Mouse (Mus musculus): Measurements from ENCODE around the gene Nifk.

The Nifk gene

DNA sequence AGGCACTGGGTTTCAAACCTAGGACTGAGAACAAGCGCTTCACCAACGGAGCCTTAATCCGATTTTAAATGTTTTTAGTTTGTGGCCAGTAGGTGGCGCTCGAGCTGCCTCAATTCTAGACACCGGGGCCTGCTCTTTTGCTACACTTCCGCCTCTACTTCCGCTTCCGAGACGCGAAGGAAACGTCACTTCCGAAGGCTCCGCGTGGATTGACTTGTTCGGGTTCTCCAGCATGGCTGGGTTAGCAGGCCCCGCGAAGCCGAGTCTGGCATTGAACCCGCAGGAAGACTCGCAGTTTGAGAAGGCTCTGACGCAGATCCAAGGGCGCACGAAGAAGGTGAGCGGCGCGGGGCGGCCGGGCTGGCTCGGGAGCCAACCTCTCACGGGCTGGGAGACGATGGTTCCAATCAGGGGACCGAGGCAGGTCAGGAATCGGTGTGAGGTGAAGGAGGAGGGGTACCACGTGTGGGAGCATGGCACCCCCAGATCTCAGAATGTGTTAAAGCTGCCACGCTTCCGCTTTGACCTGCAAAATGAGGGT, at the start of gene Nifk:
Gene Nifk, plus strand, starts transcription at position 179 of the 541 bp plus-strand sequence.
- peak; percentile 95 for DNase-seq

- peak; percentile 12 for DNase-seq
Observed at GRCm38 (mm10) chr1:118275139-118275538, 46.5 kb upstream of the Nifk start.

GRCm38 (mm10) chr1:118292291-118292690, 29.3 kb upstream of the Nifk start:
- no peak for DNase-seq

DNA sequence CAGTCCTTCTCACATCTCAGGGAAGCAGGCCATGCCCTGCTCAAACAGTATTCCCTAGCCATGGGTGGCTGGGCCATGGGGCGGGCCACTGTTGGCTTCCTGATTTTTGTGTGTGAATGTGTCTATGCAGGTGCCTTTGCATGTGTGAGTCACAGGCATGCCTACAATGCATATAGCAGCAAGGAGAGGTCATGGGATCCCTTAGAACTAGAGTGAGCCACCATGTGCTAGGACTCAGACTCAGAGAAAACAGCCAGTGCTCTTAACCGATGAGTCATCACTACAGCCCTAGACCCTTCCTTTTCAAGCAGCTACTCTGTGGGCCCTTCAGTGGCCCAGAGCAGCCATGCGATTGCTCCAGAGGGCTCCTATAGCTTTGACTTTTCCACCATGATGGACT, 27.4 kb upstream of the Nifk start:
- DNase-seq, result no peak

GRCm38 (mm10) chr1:118294826-118295225, 26.8 kb upstream of the Nifk start:
- no peak for DNase-seq

GRCm38 (mm10) chr1:118296673-118297072, 25.0 kb upstream of the Nifk start:
- DNase-seq, result no peak

DNA sequence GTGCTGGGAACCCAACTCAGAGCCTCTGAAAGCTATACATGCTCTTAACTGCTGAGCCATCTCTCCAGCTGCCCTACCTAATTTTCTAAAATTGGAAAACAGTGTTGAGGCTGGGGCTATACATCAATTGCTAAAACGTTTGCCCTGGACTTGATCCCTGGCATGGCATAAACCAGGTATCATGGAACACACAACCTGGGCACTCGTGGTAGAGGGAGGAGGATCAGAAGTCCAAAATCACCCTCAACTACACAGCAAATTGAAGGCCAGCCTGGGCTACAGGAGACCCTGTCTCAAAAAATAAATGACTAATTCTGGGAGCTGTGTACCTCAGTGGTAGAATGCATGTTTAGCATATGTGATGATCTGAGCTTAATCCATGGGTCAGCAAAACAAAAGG, 23.9 kb upstream of the Nifk start:
- no peak for DNase-seq

- DNase-seq, result peak; percentile 91
Observed at GRCm38 (mm10) chr1:118310780-118311621, 10.6 kb upstream of the Nifk start.

DNA sequence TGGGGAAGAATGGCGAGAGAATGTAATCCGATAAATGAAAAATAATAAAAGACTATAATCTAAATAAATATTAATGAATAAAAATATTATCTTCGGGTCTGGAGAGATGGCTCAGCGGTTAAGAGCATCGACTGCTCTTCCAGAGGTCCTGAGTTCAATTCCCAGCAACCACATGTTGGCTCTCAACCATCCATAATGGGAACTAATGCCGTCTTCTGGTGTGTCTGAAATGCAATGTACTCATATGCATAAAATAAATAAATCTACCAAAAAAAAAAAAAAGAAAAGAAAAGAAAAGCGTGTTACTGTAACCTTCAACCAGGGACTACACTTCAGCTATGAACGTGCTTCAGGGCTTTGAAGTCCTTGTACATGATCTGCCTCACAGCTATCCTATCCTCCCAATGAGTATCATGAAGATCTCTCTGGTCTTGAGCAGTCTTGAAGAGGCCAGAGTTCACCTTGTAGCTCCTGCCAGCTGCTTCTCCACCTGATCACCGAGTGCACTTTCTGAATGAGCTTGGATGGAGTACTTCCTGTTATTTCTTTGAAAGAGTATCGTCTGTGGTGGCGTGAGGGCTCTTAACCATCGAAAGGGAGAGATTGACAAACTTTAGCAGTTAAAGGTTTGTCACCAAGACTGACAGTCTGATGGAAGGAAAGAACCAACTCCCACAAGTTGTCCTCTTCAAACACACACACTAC, 9.9 kb upstream of the Nifk start, which contains the start of gene Tsn:
Gene Tsn, minus strand, starts transcription at position 118 of the 705 bp plus-strand sequence.
- DNase-seq, result no peak

GRCm38 (mm10) chr1:118320696-118321095, 943 bp upstream of the Nifk start:
- peak; percentile 52 for DNase-seq

DNA sequence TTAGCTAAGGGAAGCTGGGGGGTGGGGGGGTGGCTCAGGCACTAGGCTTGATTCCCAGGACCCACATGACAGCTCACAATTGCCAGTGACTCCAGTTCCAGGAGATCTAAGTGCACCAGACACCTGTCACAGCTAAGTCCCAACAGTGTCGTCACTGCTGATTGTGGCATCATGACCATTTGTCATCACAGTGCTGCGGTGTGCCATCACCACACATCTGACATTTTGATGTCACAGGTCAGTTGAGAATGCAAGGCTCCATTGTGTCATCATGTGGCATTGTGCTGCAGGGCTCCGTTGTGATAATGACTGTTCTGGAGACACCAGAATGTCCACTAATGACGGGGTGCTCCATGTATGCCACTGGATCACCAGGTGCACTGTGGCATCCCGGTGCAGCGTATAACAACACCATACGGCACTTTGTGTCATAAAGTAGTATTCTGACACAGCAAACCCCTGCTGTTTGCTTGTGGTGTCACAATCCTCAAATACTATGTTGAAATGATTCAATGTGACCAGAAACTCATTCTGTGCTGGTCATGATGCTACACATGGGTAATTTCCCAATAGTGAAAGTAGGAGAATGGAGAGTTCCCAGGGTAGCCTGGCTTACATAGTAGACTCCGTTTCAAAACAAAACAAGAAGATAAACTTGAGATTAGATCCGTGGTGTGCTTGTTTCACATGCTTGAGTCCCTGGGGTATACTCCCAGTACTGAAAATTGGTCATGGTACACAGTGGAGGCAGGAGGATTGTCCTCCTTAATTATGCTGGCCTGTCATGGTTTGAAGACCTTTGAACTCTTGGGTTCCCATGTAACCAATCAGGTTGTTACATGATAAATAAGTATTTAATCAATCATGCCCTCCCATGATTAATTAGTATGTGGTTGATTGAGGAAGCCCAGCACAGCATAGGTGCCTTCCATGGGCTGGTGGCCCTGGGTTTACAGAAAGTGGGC, 13.4 kb downstream of the Nifk start:
- no peak for DNase-seq

DNA sequence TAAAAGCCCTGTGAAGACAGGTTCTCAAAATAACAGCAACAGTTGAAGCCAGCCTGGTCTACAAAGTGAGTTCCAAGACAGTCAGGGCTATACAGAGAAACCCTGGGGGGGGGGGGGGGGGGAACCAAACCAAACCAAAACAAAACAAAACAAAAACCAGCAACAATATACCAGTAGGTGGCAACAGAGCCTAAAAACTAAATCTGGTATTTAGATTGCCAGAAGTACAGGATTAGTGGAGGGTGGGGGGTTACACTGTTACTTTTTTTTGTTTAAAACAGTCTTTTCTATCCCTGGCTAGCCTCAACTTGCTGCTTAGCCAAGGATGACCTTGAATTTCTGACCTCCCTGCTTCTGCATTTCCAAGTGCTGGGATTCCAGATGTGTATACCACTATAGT, 14.2 kb downstream of the Nifk start:
- no peak for DNase-seq

DNA sequence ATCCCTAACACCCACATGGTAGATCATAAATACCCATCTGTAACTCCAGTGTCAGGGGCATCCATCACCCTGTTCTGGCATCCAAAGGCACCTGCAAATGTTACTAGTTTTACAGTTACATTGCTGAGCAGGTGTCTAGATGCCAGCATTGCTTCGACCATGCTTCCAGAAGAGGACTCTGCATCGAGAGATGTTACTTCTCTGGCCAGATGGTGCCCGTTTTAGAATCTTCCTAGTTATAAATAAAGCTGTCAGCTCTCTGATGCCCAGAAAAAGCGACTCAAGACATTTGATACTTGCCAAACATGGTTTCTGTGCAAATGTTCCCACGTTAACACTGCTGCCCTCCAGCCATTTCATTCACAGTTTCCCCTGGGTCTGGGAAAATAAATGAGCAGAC, 16.3 kb downstream of the Nifk start:
- no peak for DNase-seq

DNA sequence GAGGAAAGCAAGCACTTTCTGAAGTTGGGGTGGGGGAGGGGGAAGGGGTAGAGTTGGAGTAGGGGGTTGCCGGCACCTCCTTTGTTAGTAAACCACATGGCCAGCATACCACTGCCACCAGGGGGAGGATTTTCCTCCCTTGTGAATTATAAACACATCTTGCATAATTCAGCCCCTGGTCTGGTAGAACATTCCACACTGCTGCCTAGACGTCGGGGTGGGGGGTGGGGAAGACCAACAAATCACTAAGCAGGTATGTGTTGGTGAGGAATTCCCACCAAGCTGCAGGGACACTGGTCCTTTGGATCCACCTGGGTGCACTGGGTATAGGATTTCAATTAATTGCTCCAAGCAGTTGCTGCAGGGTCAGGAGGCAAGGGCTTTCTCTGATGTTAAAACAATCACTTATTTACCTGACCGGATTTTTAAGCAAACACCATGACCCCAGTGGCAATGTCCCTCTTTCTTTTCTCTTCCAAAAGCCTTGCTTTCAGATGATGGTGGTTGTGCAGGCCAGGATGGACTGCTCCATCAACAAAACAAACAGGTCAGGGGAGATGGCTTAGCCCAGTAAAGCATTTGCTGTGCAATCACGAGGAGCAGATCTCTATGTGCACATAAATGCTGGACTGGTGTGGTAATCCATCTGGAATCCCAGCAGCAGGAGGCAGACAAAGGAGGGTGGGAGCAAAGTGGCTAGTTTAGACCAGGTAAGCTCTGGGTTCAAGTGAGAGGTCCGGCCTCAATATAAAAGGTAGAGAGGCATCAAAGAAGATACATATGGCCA, 22.2 kb downstream of the Nifk start:
- peak; percentile 53 for DNase-seq

DNA sequence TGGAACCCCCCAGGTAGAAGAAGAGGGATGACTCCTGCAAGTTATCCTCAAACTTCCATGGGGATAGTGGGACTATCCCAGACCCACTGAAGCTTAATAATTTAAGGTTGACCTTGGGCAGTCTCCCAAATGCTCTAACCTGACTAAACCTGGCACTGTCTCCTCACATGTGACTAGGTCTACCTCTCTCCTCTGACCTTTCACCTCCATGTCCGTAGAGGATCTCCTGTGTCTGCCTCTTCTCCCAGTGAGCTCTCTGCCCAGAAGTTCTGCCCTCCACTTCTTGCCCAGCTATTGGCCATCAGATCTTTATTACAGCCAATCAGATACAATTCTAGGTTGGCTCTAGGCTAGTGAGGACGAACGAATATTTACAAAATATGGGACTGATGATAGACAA, 28.3 kb downstream of the Nifk start:
- DNase-seq, result no peak

DNA sequence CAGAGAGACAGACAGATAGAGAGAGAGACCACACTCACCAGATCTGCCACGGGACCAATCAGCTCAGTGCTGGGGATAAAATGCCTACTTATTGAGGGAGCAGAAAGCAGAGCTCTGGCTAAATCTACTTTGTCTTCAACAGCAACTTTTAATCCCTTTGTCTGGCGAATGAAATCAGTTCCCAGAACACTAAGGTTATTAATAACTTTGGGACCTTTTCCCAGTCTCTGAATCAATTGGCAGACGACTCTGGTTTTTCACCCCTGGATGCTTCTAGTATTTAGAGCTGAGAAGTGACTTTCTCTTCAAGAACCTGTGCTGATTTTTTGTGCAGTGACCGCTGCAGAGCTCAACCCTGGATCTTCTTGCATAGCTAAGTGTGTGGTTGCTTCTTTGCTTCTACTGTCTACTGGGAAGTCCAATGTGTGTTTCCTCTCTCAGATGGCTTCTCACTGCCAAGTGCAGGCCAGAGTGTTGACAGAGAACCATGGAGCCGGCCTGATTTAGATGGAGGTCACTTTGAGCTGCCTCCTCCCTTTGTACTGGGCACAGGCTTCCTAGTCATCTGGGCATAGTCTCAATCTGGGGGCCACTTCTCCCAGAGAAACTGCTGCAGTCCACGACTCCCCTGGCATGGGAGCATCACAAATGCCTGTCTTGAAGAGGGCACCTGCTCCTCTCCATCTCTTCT, 37.6 kb downstream of the Nifk start:
- no peak for DNase-seq

DNA sequence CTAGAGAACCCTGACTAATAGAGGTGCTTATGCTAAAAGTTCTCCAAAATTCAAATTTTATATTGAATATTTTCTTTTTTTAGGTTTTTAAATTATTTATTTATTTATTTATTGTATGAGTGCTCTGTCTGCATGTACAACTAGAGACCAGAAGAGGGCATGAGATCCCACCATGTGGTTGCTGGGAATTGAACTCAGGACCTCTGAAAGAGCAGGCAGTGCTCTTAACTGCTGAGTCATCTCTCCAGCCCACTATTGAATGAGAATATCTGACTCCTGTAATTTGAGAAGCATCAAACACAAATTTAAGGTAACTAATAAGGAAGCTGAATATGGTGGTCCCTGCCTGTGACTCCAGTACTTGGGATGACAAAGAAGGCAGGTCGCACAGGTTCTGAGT, 46.3 kb downstream of the Nifk start:
- peak; percentile 14 for DNase-seq

DNA sequence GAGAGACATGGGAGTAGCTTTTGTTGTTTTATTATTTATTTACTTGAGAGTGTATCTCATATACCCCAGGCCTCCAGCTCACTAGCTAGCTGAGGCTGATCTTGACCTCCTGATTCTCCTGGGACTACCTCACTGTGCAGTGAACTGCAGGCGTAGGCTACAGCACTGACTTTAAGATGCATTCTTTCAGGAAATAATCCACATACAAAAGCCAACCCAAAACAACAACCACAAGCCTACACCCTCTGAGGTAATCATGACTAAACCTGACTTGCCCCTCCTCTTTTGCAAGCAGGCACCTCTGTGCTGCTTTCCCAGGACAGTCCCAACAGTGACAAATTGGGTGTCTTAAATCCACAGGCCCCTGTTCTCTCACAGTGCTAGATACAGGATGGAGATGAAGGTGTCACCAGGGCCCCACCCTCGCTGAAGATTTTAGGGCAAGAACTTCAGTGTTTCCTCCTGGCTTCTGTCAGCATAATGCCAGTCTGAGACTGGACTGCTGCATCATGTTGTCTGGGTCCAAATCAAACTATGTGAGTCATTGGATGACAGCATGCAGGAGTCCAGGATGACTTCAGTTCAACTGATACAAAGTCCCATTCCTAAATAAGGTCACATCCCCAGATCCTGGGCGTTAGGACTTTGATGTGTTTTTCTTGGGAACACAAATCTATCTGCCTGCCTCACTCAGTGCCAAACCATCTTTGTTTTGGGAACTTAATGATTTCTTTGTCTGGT, 47.3 kb downstream of the Nifk start:
- DNase-seq, result no peak

- no peak for DNase-seq
Observed at GRCm38 (mm10) chr1:118377784-118378183, 56.1 kb downstream of the Nifk start.

DNA sequence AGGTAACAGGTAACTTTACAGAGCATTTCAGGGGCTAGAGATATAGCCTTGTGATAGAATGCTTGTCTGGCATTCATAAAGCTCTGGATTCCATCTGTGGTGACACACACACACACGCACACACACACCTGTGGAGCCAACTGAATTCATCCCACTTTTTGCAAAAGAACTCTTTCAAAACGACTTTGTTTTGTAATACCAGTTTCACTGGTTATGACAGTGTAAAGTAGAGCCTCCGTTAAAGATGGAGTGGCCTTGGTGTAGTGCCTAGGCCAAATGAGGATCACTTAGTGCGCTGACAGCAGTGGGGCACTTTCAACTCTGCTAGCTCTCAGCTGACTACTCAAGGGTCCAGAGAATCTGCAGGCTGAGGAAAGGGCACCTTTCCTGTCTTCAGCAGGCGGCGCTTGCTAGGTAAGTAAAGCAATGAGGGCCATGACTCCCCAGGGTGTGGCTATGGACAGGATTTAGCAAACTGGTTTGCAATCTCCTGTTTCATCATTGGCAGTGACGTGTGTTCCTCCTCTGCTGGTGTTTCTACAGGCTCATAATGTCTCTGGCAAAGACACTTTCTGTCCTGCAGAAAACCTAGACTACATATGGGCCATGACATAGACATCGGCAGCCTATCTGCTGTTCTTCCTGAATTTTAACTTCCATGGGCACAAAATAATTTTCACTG, 58.6 kb downstream of the Nifk start:
- DNase-seq, result no peak

Measured in kidney, postnatal 10 days (tissue).